Mouse (Mus musculus) skeletal muscle tissue, postnatal 0 days (tissue): ENCODE measurements around the gene Acsm2. TPM values are rescaled to one million over a fixed set of nuclear protein-coding genes. Genes with fewer than 3 reads are reported as not detected.

Source experiments
- polyA plus RNA-seq: library from polyadenylated mRNA; unstranded; fragments of >200 nt; fragmentation: Nextera tagmentation; extraction: Ambion mirVana; gene quantifications from 2 replicates; pipeline ENCODE4 v1.2.1, GENCODE M21; 2015

Gene Acsm2
- not detected in 2 replicates for polyA plus RNA-seq

GRCm38 (mm10) chr7:119554040-119554439, at the start of gene Acsm2:
Gene Acsm2, plus strand, starts transcription at chr7:119554340.

GRCm38 (mm10) chr7:119519163-119519562, 35.0 kb upstream of the Acsm2 start, which contains the start of gene Acsm5:
Gene Acsm5, plus strand, starts transcription at chr7:119519463.

GRCm38 (mm10) chr7:119523389-119523788, 30.8 kb upstream of the Acsm2 start, which contains the start of gene Pdilt:
Gene Pdilt, minus strand, starts transcription at chr7:119523489.

GRCm38 (mm10) chr7:119606664-119607076, 52.5 kb downstream of the Acsm2 start, which contains the start of gene Acsm1:
Gene Acsm1, plus strand, starts transcription at chr7:119607026.

Other genes with a start within 250 kb of the Acsm2 start
- not detected in 2 replicates for gene Gp2, start 95.1 kb upstream of the Acsm2 start, polyA plus RNA-seq
- gene Umod, start 75.1 kb upstream of the Acsm2 start, polyA plus RNA-seq = not detected in 2 replicates
- 0.09 and 0.49 TPM in 2 replicates for gene Acsm5, start 34.9 kb upstream of the Acsm2 start, polyA plus RNA-seq
- not detected in 2 replicates for gene Pdilt, start 30.9 kb upstream of the Acsm2 start, polyA plus RNA-seq
- not detected in 2 replicates for gene Acsm1, start 52.7 kb downstream of the Acsm2 start, polyA plus RNA-seq
- 0.06 TPM in 1 of 2 replicates, not detected in the other for gene Acsm4, start 135.7 kb downstream of the Acsm2 start, polyA plus RNA-seq
- 28.6 and 30.5 TPM in 2 replicates for gene Thumpd1, start 166.5 kb downstream of the Acsm2 start, polyA plus RNA-seq
- 0.08 and 0.63 TPM in 2 replicates for gene Acsm3, start 206.6 kb downstream of the Acsm2 start, polyA plus RNA-seq
- gene Rexo5, start 239.7 kb downstream of the Acsm2 start, polyA plus RNA-seq = 2.8 and 5.3 TPM in 2 replicates
- gene Eri2, start 239.7 kb downstream of the Acsm2 start, polyA plus RNA-seq = 5.1 and 5.6 TPM in 2 replicates